Mouse (Mus musculus): ENCODE measurements around the gene Lgals12. TPM values are rescaled to one million over a fixed set of nuclear protein-coding genes. Genes with fewer than 3 reads are reported as not detected.

The Lgals12 gene
- total and polyA plus RNA-seq, 3 experiments, result not detected

GRCm38 (mm10) chr19:7592018-7592417 is 15.0 kb downstream of the Lgals12 start:
- H3K79me2 ChIP-seq (ENCODE audit: control insufficient read depth, insufficient read depth, low read length, poor library complexity), result no peaks in the 10 kb centered on the region
- no peak for DNase-seq (ENCODE audit: low read depth, low spot score)
- no peak for TF ChIP-seq GATA1 (IDR thresholded peaks at IDR 0.05; ENCODE audit: low read depth, low read length)
- no peak for TF ChIP-seq KAT2A (conservative IDR thresholded peaks at IDR 0.05; ENCODE audit: low read depth, low read length)
- TF ChIP-seq USF1 (IDR thresholded peaks at IDR 0.05; ENCODE audit: low read depth, low read length), result no peak
- no peak for TF ChIP-seq SIN3A (IDR thresholded peaks at IDR 0.05; ENCODE audit: low read length)
- no peak for TF ChIP-seq RCOR1 (IDR thresholded peaks at IDR 0.05; ENCODE audit: low read depth, low read length)
- no peak for TF ChIP-seq MAZ (IDR thresholded peaks at IDR 0.05; ENCODE audit: low read depth, low read length)
- TF ChIP-seq POLR2A (IDR thresholded peaks at IDR 0.05; ENCODE audit: control insufficient read depth in 1 of 2, insufficient read depth in 1 of 2, low read depth in 1 of 2, low read length in 2 of 2, poor library complexity in 1 of 2), result no peak
- no peak for TF ChIP-seq MXI1 (IDR thresholded peaks at IDR 0.05; ENCODE audit: low read depth, low read length)
- TF ChIP-seq ZMIZ1 (IDR thresholded peaks at IDR 0.05; ENCODE audit: low read depth, low read length), result no peak
- no peak for TF ChIP-seq ZNF384 (IDR thresholded peaks at IDR 0.05; ENCODE audit: low read depth, low read length)
- no peak for TF ChIP-seq NELFE (IDR thresholded peaks at IDR 0.05; ENCODE audit: low read depth, low read length)
- no peak for TF ChIP-seq ZC3H11A (IDR thresholded peaks at IDR 0.05; ENCODE audit: low read depth, low read length)
- no peak for TF ChIP-seq JUND (IDR thresholded peaks at IDR 0.05; ENCODE audit: low read depth, low read length)
- no peak for TF ChIP-seq NRF1 (IDR thresholded peaks at IDR 0.05; ENCODE audit: insufficient read depth, low read depth, low read length, poor library complexity, severe bottlenecking)
- no peak for TF ChIP-seq HCFC1 (IDR thresholded peaks at IDR 0.05; ENCODE audit: low read depth, low read length)
- TF ChIP-seq EP300 (IDR thresholded peaks at IDR 0.05; ENCODE audit: low read depth in 1 of 2, low read length in 2 of 2), result no peak
- no peaks in the 10 kb centered on the region for H3K4me1 ChIP-seq (ENCODE audit: control insufficient read depth in 1 of 2, insufficient read depth in 2 of 2, low read length in 2 of 2)
- H3K9me3 ChIP-seq (replicated peaks; ENCODE audit: insufficient read depth, low read length), result no peaks in the 10 kb centered on the region
- H3K9ac ChIP-seq (ENCODE audit: control insufficient read depth, low read depth, low read length, poor library complexity, severe bottlenecking), result no peak overlapping the region
- no peak overlapping the region for H3K4me3 ChIP-seq (ENCODE audit: control insufficient read depth in 1 of 2, insufficient read depth in 1 of 2, low read depth in 2 of 2, low read length in 2 of 2)
- no peaks in the 10 kb centered on the region for H3K27me3 ChIP-seq (ENCODE audit: control insufficient read depth in 1 of 2, insufficient read depth in 2 of 2, low read length in 2 of 2)
- H3K27ac ChIP-seq (ENCODE audit: control insufficient read depth, low read depth, low read length), result no peak overlapping the region
- H3K36me3 ChIP-seq (ENCODE audit: control insufficient read depth in 1 of 2, insufficient read depth in 2 of 2, low read length in 2 of 2), result no peaks in the 10 kb centered on the region; a peak in 1 of 4 replicates

GRCm38 (mm10) chr19:7590795-7591194 is 16.2 kb downstream of the Lgals12 start:
- no peak for DNase-seq (ENCODE audit: low read depth, low spot score)
- Histone ChIP-seq H3K79me2 (ENCODE audit: control insufficient read depth, insufficient read depth, low read length, poor library complexity) (no peaks in the 10 kb centered on the region), H3K4me3 (ENCODE audit: control insufficient read depth in 1 of 2, insufficient read depth in 1 of 2, low read depth in 2 of 2, low read length in 2 of 2) (no peak overlapping the region), H3K9me3 (replicated peaks; ENCODE audit: insufficient read depth, low read length) (no peaks in the 10 kb centered on the region), H3K36me3 (ENCODE audit: control insufficient read depth in 1 of 2, insufficient read depth in 2 of 2, low read length in 2 of 2) (no peaks in the 10 kb centered on the region; a peak in 1 of 4 replicates), H3K27me3 (ENCODE audit: control insufficient read depth in 1 of 2, insufficient read depth in 2 of 2, low read length in 2 of 2) (no peaks in the 10 kb centered on the region), H3K9ac (ENCODE audit: control insufficient read depth, low read depth, low read length, poor library complexity, severe bottlenecking) (no peak overlapping the region), H3K4me1 (ENCODE audit: control insufficient read depth in 1 of 2, insufficient read depth in 2 of 2, low read length in 2 of 2) (no peaks in the 10 kb centered on the region), H3K27ac (ENCODE audit: control insufficient read depth, low read depth, low read length) (no peak overlapping the region)
- no peak for TF ChIP-seq MYC (IDR thresholded peaks at IDR 0.05; ENCODE audit: low read depth, low read length)
- TF ChIP-seq E2F4 (IDR thresholded peaks at IDR 0.05; ENCODE audit: borderline replicate concordance, low read depth, low read length), result no peak
- TF ChIP-seq TBP (IDR thresholded peaks at IDR 0.05; ENCODE audit: low read depth, low read length), result no peak
- no peak for TF ChIP-seq MXI1 (IDR thresholded peaks at IDR 0.05; ENCODE audit: low read depth, low read length)
- TF ChIP-seq ZNF384 (IDR thresholded peaks at IDR 0.05; ENCODE audit: low read depth, low read length), result no peak
- no peak for TF ChIP-seq NRF1 (IDR thresholded peaks at IDR 0.05; ENCODE audit: insufficient read depth, low read depth, low read length, poor library complexity, severe bottlenecking)
- TF ChIP-seq RAD21 (IDR thresholded peaks at IDR 0.05; ENCODE audit: low read depth, low read length), result no peak
- TF ChIP-seq JUND (IDR thresholded peaks at IDR 0.05; ENCODE audit: low read depth, low read length), result no peak

Data from MEL (cell line).